Mouse (Mus musculus) erythroblast, embryonic 14.5 days (primary cell): Measurements from ENCODE around the gene St5. TPM values are rescaled to one million over a fixed set of nuclear protein-coding genes. Genes with fewer than 3 reads are reported as not detected.
A peak's percentile ranks its signal among the peaks of the same experiment; 100 is the strongest.

ENCODE experiments used
- H3K27me3 ChIP-seq: 2 replicates; pipeline ENCODE4 v1.6.1; 2012; ENCODE audit warnings: inconsistent platforms; ENCODE audit not compliant: control insufficient read depth
- H3K36me3 ChIP-seq: 2 replicates; pipeline ENCODE4 v1.6.1; 2012; ENCODE audit warnings: mild to moderate bottlenecking, inconsistent platforms; ENCODE audit not compliant: control insufficient read depth
- H3K4me1 ChIP-seq: 2 replicates; pipeline ENCODE4 v1.6.1; 2012; ENCODE audit warnings: inconsistent platforms; ENCODE audit not compliant: control insufficient read depth
- H3K4me3 ChIP-seq: replicated peaks from 2 replicates; pipeline ENCODE3; 2012; ENCODE audit warnings: moderate library complexity, mild to moderate bottlenecking, inconsistent platforms
- H3K9me3 ChIP-seq: 2 replicates; pipeline ENCODE4 v1.6.1; 2012; ENCODE audit warnings: low read length, inconsistent platforms, mixed read lengths; ENCODE audit not compliant: control insufficient read depth
- GATA1 ChIP-seq: IDR thresholded peaks from 2 replicates; pipeline ENCODE4 v1.6.1; 2012; ENCODE audit warnings: low read length, inconsistent platforms, mixed read lengths
- TAL1 ChIP-seq: IDR thresholded peaks from 3 replicates; pipeline ENCODE4 v1.6.1; 2012; ENCODE audit warnings: low read length, inconsistent platforms, mixed read lengths
- polyA plus RNA-seq: library from polyadenylated mRNA; stranded (reverse); fragments of >175 nt; gene quantifications from 2 replicates; pipeline ENCODE4 v1.2.3, GENCODE M21; 2012

The St5 gene
- polyA plus RNA-seq, 1 experiment = 1.3 TPM

DNA sequence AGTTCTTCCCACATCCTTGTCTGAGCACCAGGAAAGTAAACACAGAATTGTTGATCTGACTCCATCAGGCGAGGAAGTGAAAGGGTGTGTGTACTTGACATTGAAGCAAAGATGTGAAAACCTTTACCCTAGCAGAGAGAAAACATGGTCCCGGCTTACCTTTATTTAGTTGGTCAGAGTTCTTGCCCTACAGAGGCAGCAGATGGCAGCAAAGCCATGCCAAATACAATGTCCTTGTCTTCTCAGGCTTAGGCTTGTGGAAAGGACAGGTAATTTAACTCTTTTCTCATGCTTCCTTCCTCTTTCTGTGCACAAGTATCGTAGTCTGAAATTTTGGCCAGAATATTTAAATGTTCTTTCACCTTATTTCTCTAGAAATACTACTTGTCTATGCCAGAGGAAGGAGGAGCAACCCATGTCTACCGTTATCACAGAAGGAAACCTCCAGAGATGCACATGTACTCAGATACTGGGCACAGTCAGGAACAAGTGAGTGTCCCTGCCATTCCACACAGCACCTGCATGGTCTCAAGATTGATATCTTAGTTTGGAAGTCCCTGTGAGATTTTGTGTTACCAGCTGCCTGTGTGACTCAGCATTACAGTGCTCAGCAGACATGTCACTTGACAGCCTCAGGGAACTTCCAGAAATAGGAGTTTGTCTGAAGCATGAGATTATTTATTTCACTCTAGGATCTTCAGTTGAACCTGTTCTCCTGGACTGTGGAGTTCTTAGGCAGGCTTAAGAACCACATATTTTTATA lies 3.8 kb upstream of the St5 start:
- H3K4me1 ChIP-seq = peaks cover 57% of the 10 kb centered on the region
- H3K4me3 ChIP-seq = no peak overlapping the region
- peaks cover 6% of the 10 kb centered on the region; the same call in 1 of the 2 replicates for H3K27me3 ChIP-seq
- no peak for TF ChIP-seq GATA1
- no peak for TF ChIP-seq TAL1
- peaks cover 3% of the 10 kb centered on the region; the same call in 1 of the 2 replicates for H3K9me3 ChIP-seq
- peaks cover 68% of the 10 kb centered on the region for H3K36me3 ChIP-seq

GRCm38 (mm10) chr7:109704461-109704860 lies 1.1 kb upstream of the St5 start:
- Histone ChIP-seq H3K4me3 (peak overlapping the region; percentile 68), H3K4me1 (peaks cover 55% of the 10 kb centered on the region), H3K9me3 (peaks cover 3% of the 10 kb centered on the region; the same call in 1 of the 2 replicates)

GRCm38 (mm10) chr7:109704016-109704377 lies 592 bp upstream of the St5 start:
- TF ChIP-seq GATA1 (no peak), TAL1 (no peak)
- peaks cover 55% of the 10 kb centered on the region for H3K4me1 ChIP-seq

More at GRCm38 (mm10) chr7:109704461-109704860, 1.1 kb upstream of the St5 start:
- H3K36me3 ChIP-seq = peaks cover 41% of the 10 kb centered on the region
- peaks cover 6% of the 10 kb centered on the region; the same call in 1 of the 2 replicates for H3K27me3 ChIP-seq
- TF ChIP-seq GATA1 (no peak), TAL1 (no peak)

GRCm38 (mm10) chr7:109702721-109703120 lies 684 bp downstream of the St5 start:
- Histone ChIP-seq H3K4me1 (peaks cover 50% of the 10 kb centered on the region), H3K4me3 (peak overlapping the region; percentile 68), H3K36me3 (peaks cover 23% of the 10 kb centered on the region), H3K27me3 (peaks cover 6% of the 10 kb centered on the region; the same call in 1 of the 2 replicates), H3K9me3 (peaks cover 3% of the 10 kb centered on the region; the same call in 1 of the 2 replicates)
- no peak for TF ChIP-seq GATA1
- TF ChIP-seq TAL1 = no peak

More at GRCm38 (mm10) chr7:109704016-109704377, 592 bp upstream of the St5 start:
- peaks cover 36% of the 10 kb centered on the region for H3K36me3 ChIP-seq
- peak overlapping the region; percentile 68 for H3K4me3 ChIP-seq
- H3K27me3 ChIP-seq = peaks cover 6% of the 10 kb centered on the region; the same call in 1 of the 2 replicates
- peaks cover 3% of the 10 kb centered on the region; the same call in 1 of the 2 replicates for H3K9me3 ChIP-seq

DNA sequence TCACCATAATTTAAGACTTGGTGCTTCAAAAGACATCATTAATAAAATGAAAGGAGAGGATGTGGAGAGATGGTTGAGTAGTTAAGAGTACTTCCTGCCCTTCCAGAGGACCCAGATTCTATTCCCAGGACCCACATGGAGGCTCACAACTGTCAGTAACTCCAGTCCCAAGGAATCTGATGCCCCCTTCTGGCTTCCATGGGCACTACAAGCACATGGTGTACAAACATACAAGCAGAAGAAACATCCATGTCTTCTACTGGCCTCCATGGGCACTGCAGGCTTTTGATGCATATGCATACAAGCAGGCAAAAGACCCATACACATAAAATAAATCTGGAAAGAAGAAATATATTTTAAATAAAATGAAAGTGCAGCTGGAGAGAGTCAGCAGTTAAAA lies 3.2 kb downstream of the St5 start:
- peaks cover 3% of the 10 kb centered on the region; the same call in 1 of the 2 replicates for H3K9me3 ChIP-seq
- no peak overlapping the region for H3K4me3 ChIP-seq
- H3K4me1 ChIP-seq = peaks cover 27% of the 10 kb centered on the region
- peaks cover under 1% of the 10 kb centered on the region; the same call in 1 of the 2 replicates for H3K36me3 ChIP-seq
- TF ChIP-seq TAL1 (no peak), GATA1 (no peak)
- peaks cover 6% of the 10 kb centered on the region; the same call in 1 of the 2 replicates for H3K27me3 ChIP-seq

GRCm38 (mm10) chr7:109695339-109695726 lies 8.1 kb downstream of the St5 start:
- no peaks in the 10 kb centered on the region for H3K4me1 ChIP-seq
- TF ChIP-seq TAL1 = no peak
- no peak for TF ChIP-seq GATA1
- H3K27me3 ChIP-seq = no peaks in the 10 kb centered on the region
- H3K36me3 ChIP-seq = no peaks in the 10 kb centered on the region
- no peak overlapping the region for H3K4me3 ChIP-seq
- H3K9me3 ChIP-seq = no peaks in the 10 kb centered on the region

DNA sequence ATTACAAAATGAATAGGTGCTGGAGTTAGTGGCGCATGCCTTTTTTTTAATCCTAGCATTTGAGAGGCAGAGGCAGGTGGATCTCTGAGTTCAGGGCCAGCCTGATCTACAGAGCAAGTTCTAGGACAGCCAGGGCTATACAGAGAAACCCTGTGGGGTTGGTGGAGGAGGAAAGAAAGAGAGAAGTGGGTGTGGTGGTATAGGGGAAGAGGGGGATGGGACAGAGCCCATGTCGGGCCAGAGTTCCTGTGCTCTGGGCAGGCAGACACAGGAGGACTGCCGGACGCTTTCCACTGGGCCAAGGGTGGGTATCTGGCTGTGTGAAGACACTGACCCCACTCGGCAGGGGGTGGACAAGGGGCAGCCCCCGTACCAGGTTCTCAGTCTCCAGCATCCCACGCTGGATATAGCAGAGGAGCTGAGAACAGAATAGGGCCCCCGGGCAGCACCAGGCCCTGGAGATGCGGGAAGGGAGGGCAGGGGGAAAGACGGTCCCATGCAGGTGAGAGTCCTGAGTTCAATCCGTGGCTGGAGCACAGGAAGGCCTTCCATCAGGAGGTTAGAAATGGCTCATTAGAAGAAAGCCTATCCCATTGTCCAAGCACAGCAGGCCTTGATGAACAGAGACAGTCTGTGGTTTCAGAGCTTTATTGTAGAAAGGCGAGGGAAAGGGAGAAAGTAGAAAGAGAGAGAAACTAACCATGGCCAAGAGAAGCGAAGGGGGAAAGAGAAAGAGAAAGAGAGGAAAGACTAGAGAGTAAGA lies 8.6 kb downstream of the St5 start:
- TF ChIP-seq GATA1 = no peak
- TF ChIP-seq TAL1 = no peak
- Histone ChIP-seq H3K4me1 (no peaks in the 10 kb centered on the region), H3K4me3 (no peak overlapping the region), H3K27me3 (no peaks in the 10 kb centered on the region), H3K9me3 (no peaks in the 10 kb centered on the region), H3K36me3 (no peaks in the 10 kb centered on the region)

- no peak for TF ChIP-seq GATA1
- Histone ChIP-seq H3K4me1 (no peaks in the 10 kb centered on the region), H3K36me3 (no peaks in the 10 kb centered on the region), H3K27me3 (no peaks in the 10 kb centered on the region), H3K4me3 (no peak overlapping the region), H3K9me3 (no peaks in the 10 kb centered on the region)
Measured at GRCm38 (mm10) chr7:109690961-109691360, 12.4 kb downstream of the St5 start.

- H3K9me3 ChIP-seq = no peaks in the 10 kb centered on the region
- no peaks in the 10 kb centered on the region for H3K27me3 ChIP-seq
- no peaks in the 10 kb centered on the region for H3K36me3 ChIP-seq
- TF ChIP-seq GATA1 = no peak
- no peak for TF ChIP-seq TAL1
- no peak overlapping the region for H3K4me3 ChIP-seq
- H3K4me1 ChIP-seq = no peaks in the 10 kb centered on the region
Measured at GRCm38 (mm10) chr7:109690101-109690500, 13.3 kb downstream of the St5 start.
